Mouse (Mus musculus): ENCODE data around the gene Rpp14.

Rpp14 gene

DNA sequence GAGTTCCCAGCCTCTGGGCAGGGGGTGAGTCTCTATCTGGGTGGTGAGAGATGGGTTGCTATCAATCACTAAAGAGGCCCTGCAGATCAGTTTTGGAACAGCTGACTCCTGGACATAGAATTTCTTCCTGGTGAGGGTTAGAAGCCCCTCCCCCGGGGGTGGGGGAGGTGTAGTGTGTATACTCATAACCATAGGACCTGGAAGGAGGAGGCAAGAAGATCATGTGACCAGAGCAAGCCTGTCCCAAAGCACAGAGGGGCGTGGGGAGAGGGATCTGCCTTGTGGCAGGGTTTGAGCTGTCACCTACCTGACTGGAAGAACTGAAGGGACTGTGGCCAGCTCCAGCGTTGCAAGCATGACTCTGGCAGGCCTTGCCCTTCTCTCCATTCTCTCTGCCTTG lies 18.1 kb upstream of the Rpp14 start:
- peak; percentile 60 for DNase-seq

DNA sequence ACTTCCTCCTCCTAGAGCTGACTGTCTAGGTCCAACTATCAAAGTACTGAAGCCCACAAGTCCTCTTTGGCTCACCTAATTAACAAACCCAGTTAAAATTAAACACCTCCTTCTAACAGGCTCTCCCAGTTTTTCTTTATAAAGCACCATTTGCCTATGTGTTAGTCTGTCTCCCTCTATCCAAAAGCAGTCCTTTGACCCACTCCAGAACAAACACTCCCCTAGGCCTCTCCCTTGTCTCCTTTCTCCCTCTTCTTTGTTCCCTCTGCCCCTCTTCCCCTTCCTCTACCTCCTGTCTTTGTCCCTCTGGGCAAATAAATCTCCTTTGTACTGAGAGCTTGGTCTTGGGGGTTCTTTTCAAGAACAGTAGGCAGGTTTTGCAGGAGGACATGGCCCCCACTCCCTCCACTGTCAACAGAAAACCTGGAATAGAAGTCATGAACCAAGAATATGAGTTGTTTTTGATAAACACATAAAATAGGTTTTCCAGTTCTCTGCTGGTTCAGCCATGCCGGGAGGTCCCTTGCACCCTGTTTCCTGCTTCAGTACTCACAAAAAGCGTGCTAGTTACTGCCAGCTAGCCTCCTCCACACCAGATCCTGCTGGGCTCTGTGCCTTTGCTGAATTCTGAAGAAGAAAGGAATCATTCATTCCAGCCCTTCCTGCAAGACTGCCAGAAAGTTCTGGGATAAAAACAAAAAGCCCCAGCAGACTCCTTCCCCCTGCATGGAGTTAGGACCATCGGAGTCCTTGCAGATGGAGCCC lies 17.4 kb upstream of the Rpp14 start:
- no peak for DNase-seq

DNA sequence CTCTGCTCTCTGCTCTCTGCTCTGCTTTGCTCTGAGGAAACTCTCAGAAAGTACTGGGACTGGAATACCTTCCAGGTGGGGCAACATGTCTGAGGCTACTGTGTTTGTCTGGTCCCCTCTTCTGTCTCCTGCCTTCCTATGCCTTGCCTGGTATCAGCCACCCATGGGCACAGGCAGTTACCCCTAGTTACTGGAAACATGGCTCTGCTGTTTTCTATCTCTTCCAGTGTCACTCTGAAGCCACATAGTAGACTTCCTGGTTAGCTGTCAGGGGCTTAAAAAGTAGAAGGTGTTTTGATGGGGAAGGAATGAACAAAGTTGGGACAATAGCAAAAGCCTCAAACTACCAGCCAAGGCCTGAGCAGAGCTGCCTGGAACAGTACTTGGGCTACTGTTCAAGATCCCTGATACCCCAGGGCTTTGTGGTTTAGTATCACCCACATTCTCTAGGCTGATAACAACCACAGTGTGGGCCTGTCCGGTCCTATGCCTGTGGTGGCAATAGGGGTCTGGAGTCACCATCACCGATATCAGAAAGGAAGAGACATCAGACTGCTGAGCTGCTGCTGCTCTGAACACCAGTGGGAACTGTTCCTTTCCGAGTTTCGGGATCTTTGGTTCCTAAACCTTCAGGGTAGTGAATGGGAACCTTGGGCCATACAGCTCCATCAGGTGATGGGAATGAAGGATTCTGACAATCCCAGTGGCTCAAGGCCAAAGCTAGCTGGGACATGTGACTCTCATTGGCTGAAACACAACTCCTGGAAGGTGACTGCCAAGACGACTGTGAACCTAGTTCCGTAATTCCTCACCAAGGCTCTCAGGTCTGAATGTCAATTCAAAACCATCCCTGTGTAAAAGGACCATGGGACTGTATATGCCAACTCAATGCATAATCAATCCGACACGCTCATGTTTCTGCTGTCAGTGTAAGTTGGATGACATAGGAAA lies 16.1 kb upstream of the Rpp14 start:
- no peak for DNase-seq

DNA sequence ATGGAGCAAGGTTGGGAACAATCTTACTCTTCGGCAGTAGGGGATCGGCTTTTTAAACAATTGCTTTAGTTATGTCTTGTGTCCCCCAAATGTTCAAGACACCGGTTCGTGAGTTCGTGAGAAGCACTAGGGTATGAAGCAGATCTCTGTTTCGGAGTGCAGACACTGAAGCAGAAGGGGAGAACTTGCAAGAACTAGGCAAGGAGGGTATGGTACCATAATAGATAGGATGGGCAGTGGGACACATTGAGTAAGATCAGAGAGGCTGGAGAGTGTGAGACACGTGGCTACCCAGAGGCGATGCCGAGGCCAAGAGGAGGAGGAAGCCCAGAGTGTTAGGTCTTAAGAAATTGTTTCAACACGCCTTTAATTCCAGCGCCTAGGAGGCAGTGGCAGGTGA lies 551 bp downstream of the Rpp14 start:
- peak; percentile 49 for DNase-seq

DNA sequence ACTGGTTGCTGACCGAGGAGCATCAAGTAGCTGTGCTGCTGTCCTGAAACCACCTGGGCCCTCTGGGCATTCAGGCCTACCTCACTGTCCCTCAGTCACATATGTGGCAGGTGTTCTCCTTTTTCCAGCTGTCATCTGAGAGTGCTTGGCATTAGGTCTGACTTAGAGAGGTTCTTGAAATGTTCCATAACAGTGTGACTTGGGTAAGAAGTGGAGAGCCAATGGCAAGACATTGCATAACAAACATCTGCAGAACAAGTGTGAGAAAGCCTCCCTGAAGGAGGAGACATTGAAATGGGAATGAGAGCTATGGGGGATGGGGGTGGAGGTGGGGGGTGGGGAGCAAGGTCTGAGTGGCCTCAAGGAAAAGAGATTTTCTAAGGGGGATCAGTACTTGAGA lies 2.8 kb downstream of the Rpp14 start:
- no peak for DNase-seq

DNA sequence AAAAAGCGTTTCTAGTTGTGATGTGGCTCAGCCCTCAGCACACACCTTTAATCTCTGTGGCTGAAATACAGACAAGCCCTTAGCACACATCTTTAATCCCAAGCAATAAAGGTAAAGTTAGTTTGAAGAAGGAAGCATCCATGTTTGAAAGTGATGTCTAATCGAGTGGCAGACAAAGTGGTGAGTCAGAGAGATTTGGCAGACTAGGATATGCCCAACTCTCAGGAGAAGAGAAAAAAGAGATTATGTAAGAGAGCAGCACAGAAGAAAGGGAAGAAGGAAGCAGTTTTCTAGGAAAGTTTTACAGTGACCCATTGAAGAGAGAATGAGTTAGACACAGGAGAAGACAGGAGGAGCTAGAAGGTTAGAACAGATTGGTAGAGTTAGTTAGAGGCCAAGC lies 8.8 kb downstream of the Rpp14 start:
- DNase-seq = no peak

DNA sequence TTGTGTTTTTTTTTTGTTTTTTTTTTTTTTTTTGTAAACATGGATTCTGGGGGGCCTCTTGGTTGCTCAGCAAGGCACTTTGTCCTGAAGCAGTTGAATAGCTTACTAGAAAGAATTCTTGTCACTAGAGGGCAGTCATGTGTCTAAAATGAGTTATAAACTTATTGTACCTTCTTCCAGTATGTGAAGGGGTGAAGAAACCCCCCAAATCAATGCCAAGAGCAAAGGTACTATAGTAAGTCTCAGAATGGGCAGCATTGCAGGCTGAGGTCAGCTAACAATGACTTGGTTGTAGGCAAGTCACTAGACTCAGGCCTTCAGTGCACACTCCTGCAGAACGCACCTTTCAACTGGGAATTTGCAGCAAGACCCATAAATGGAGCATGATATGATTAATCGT lies 12.4 kb downstream of the Rpp14 start:
- DNase-seq = peak; percentile 82

DNA sequence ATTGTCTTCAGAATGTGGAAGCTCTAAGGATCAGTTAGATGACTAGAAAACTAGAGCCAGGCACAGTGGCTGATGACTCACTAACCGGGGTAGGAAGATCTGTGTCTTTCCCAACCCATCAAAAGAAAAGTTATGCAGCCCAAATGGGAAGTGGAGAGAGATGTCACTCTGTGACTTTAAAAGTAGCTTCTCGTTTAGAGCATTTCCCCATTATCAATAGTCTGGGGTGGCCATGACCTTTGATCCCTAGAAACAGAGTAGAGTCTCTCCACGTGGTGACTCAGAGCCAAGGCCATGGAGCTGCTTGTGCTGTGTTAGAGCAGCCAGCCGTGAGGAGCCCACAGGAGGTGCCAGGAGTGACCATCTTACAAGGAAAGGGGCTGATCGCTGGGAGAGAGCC lies 13.3 kb downstream of the Rpp14 start:
- peak; percentile 5 for DNase-seq

DNA sequence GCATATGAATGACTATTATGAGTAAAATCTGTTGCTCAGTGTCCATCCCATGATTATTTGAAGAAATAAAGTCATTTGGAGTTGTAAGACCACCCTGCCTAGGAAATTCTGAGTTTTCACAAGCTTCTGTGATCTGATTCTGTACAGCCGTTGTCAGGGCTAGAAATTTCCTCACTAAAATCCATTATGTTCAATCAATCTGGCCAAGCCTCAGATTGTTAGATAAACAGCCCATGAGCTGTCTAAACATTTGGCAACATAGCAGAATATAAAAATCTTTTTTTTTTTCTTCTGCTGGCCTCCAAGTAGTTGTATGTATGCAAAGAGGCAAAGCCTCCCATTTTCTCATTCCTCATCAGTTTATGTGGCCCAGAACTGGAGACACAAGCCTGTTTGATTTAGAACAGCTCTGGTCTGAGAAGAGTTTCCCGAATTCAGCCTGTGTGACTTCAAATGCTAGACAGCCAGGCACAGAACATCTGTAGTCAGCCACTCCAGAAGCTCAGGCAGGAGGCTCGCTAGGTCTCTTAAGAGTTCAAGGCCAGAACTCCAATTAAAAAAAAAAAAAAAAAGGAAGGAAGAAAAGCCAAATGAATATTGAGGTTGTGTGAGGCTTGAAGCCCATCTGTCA lies 14.9 kb downstream of the Rpp14 start:
- DNase-seq = no peak

DNA sequence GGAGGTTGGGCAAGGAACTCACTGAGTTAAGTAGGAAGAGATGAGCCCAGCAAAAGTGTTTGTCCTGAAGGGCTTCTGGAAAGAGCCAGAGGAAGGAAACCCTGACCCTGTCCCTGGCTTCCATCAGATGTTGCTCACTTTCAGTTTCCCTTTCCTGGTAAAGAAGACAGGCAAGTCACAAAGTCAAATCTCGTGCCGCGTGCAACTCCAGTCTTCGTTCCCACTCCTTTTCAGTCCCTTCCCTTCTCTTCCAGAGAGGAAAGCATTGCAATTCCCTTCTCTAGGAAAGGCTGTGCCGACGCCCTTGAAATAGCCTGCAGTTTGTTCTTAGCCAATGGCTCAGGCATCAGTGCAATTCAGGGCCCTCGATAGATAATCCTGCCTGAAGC lies 15.4 kb downstream of the Rpp14 start:
- DNase-seq = no peak

DNA sequence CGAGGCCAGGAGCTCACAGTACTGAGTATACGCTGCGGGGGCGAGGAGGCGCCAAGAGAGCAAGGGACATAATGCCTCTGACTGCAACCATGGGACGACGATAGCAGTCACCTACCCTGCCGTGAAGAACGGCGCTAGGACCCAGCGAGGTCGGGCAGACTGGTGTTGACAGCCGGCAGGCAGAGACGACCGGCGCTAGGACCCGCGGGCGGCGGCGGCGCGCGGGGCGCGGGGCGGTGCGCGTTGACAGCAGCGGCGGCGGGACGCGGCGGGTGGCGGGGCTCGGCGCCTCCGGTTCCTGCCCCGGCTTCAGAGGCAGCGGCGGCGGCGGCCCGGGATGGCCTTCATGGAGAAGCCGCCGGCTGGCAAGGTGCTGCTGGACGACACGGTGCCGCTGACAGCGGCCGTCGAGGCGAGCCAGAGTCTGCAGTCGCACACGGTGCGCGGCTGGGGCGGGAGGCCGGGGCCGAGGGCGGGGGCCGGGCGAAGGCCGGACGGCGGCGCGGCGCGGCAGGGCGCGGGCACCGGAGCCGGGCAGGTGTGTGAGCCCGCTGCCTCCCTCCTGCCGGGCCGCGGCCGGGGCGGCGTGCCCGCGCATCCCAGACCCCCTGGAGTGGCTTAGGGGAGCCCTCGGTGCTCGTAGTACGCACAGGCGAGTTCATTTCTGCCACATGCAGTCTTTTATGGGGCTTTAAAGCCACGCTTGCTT lies 18.0 kb downstream of the Rpp14 start, which contains the start of gene Pxk:
Gene Pxk (plus strand): TSS at position 234 of the 709 bp plus-strand sequence.
- DNase-seq = peak; percentile 94

DNA sequence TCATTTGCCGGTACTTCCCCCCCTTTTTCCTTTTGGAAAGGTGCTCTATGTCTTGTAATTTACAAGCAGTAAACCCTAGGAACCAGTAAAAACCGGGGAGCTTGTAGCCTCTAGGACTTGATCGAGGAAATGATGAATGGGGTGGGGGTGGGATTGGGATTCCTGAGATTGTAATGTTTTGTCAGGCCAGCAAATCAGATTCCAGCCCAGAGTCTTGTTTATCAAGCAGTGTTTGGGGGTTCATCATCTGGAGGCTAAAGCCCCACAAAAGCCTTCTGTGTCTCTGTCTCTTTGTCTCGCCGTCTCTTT lies 18.5 kb downstream of the Rpp14 start:
- peak; percentile 39 for DNase-seq

DNA sequence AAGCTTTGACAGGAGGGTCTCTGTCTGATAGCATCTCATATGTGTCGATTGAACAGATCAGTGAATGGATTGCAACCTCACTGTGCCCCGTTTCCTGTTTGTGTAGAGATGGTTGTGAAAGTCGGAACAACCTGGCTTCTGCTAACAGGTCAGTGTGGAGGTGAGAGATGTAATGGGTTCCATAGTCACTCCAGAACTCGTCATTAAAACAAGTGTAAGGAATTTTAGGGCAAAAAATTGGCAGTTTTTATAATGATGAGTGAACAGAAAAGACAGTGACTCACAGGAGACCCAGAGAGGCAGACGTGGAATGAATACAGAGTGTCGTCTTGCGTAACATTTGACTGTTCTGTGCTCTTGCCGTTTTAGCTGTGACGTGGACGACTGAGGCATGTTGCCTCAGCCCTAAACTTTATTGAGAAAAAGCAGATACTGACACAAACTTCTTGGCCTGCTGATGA lies 19.4 kb downstream of the Rpp14 start:
- no peak for DNase-seq

DNA sequence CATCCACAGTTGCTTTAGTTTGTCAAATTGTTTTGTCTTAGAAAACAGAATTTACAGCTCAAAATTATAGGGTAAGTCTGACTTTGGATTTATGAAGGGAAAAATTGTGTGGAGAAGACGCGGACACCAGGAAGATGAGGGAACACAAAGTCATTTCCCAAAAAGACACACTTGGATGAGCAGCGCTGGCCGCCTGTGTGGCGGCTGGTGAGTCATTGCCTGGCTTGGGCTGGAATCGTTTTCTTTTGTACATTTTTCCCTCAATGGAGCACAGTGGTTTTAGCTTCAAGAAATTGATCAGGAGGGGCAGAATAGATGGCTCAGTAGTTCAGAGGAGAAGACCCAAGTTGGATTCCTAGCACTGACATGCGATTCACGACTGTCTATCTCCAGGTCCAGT lies 21.7 kb downstream of the Rpp14 start:
- no peak for DNase-seq

DNA sequence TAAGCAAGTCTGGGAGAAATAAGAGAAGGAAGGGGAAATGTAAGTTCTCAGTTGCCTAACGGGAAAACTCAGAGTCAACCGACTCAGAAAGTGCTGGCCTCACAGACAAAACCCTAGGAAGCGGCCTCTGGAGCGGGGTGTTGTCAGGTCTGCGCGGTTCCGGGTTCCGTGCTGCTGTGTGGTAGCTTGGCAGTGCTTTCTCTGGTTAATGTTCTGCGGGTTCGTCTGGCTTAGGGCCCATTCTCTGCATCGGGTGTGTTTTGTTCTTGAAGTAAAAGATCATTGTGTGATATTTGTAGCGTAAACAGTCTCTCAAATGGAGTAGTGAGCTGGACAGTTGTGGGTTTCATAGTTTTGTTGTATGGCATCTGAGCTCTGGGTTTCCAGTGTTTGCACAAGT lies 22.5 kb downstream of the Rpp14 start:
- no peak for DNase-seq

DNA sequence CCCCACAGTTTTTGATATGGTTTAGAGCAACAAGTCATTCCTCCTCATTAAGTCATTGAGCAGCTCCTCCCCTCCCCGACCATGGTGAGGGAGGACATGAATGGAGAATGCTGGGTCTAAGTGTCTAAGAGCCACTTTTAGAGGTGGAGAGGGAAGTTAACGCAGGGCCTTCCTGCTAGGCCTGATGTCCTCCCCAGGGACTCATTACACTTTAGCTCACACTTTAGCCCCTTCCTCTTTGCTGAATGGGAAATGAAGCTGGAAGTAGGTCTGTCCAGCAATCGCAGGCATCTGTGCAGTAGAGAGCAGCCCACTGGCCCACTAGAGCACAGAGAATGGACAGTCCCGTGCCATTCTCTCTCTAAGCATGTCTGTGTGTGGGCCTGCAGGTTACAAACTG lies 27.9 kb downstream of the Rpp14 start:
- no peak for DNase-seq

DNA sequence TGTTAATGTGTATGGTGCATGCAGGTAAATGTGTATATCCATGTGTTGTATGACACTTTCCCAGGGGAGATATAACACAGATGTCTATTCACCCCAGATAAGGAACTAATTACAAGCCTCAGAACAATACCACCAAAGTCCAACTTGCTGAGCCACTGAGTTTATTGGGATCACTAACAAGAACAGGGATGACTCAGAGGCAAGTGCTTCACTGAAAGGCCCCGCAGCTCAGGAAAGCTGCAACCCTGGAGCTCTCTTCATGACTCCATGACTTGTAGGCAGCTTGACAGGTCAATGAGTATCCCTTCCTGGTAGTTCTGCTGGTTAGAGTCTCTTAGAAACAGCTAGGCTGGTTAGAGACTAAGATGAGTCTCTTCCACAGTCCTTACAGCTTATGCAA lies 28.8 kb downstream of the Rpp14 start:
- no peak for DNase-seq

DNA sequence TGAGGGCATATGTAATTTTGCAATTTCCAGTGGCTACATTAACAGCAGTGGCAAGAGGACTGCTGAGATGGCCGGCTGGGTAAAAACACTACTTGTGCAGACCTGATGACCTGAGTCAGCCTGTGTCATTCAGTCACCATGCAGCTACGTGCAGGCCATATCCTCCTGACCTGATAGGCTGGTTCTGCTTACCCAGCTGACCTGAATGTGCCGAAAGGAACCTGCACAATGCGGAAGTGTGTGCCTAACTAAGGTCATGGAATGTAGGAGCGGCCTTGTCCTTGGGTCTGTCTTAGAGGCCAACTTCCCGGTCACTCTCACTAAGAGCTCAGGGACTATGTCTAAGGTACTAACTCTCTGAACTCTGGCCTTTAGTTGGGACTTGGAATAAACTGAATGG lies 31.4 kb downstream of the Rpp14 start:
- no peak for DNase-seq

DNA sequence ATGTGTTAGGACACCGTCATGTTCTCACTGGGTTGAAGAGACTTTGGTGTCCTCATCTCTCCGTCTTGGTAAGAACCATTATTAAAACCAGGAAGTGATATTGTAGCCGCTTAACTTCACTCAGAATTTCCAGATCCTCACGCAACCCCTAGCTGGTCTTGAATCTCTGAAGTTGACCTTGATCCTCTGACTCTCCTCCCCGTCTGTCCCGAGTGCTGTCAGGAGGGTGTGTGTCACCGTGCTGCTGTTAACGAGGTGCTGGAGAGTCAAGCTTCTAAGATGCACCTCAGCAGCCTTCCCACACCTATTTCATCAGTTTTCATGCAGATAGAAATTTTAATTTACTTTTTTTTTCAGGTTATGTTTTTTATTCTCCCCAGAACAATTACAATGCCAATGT lies 31.9 kb downstream of the Rpp14 start:
- no peak for DNase-seq

DNA sequence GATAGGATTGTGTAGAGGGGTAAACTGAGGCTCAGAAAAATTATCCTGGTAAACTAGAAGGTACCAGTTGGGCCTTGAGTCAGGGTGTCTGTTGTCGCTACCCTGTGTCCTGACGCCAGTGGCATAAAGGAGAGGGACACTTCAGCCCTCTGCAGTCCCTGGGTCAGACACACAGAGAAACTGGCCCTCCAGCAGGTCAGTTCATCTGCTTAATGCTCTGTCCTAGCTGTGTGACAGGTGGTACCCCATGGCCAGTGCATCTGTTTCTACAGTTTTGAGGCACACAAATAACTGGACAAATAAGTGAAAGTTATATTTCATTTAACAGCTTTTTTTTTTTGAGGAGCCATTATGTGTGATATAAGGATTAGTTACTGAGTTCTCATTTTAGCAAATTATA lies 33.4 kb downstream of the Rpp14 start:
- no peak for DNase-seq

DNA sequence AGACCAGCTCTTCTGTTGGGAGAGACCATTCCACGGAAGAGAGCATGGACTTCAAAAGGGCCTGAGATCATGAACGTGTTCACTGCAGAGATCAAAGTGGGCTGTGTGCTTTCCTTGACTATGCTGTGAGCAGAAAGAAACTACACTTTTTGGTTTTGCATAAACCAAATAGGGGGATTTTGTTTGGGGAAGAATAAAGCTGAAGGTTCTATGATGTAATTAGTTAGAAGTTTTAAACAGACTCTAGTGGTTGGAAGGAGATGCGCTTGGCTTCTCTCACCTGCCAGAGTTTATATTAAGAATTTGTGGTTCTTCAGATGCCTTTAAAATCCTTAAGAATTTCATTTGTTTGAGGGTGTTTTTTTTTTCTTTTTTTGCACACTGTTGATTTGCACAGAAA lies 34.1 kb downstream of the Rpp14 start:
- DNase-seq = no peak

DNA sequence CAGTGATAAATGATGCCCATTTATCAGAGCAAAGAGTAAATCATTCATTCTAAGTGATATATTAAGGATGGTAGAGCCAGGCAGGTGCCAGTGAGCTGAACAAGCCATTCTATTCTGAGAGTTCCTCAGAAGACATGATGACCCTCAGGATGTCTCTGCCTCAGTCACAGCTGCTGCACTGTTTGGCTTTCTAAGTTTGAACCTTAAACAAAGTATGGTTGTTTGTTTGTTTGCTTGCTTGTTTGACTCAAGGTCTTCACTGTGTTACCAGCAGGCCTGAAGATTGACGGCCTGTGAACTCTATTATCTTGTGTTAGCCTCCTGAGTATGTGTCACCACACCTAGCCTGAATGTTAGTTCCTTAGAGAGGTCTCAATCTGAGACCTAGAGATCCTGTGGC lies 34.6 kb downstream of the Rpp14 start:
- DNase-seq = no peak

DNA sequence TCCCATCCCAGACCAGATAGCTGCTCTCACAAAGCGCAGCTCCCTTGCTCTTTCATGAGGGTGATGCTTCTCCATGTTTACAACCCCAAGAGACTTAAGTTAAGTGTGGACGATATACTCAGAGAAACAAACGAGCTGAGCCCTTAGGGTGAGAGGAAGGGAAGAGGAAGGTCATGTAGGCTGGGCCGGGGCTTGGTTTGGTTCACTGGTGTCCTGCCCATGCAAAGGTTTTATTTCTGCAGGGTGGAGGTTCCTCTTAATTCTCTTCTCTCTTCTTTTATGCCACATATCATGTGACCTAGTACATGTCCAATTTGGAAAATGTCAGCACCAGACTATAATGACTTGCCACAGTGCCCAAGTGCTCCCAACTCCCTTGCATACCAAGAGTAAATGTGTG lies 35.6 kb downstream of the Rpp14 start:
- DNase-seq = no peak
